Mouse (Mus musculus) kidney, adult 8-10 months (tissue): Measurements from ENCODE around the gene Gm10053.
"Not testable (repeated sequence)": the region's sequence is repeated elsewhere in the genome, so short reads cannot be mapped to it uniquely, and the experiment has no call there.

Source experiments
- DNase-seq, 2 experiments: peaks; one replicate each; pipeline ENCODE4 v3.0.0; 2022

The Gm10053 gene

DNA sequence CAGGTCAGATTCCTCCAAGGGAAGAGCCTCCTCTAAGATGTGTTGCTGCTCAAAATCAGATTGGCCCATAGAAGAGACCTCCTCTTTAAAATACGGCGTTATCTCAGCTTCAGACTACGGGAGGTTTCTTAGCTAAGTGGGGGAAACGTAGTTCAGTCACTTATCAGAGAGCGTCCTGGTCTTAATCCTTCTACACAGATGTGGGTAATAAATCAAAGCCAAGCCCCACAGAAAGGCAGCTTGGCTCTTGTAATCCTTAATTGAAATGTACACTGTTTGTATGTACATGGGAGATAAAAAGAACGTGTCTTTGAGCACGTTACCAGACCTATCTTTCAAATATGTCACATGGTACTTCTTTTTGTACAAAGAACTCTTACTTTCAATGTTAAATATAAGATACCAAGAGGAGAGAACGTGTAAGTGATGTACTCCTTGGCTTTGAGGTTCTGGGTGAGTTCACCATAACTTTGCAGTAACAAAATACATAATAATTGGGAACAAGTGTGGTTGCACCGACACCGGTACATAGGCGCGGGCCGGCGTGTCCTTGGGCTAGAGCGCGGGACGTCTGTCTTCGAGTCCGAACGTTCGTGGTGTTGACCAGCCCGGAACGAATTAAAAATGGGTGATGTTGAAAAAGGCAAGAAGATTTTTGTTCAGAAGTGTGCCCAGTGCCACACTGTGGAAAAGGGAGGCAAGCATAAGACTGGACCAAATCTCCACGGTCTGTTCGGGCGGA is at the start of gene Gm10053:
Gm10053 (plus strand) TSS at position 558 of the 742 bp plus-strand sequence.
- not testable (repeated sequence) for DNase-seq

DNA sequence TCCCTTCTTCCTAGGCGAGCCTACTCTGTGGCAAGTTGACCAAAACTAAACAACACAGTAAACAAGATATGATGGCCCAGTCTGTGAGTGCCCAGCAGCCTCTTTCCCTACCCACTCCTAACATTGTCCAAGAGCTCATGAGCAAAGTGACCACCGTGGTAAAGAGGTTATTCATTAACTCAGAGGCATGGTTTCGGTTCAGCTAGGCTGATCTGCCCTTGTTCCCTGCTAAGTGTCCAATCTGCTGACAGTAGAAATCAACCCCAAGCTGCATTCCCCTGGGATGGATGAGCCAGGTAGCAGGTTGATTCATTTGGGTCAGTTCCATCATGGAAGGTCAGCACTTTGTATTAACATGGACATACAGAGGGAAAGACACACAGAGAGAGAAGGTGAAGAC is 33.4 kb upstream of the Gm10053 start:
- peak; percentile 7 to 42 for DNase-seq

DNA sequence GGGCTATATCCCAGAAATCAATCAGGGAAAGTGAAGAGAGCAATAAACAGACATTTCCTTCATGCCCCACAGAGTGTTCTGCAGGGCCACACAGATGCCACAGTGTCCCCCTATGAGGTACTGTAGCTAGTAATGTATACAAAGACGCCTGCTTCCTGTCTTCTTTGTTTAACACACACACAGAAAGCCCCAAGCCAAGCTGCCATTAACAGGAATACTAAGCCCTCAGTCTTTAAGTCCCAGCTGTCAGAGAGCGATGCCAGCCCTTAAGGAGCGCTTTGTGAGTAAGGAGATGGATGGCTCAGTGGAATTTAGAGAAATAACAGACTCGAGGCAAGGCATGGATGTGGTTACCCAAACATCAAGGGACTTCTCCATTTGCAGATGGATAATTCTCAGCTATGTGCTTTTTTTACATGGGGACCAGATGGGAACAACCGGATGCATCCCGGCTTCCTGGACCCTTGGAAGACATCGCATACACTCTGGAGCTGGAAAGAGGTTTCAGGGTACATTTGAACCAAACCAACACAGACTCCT is 30.4 kb upstream of the Gm10053 start:
- no peak for DNase-seq

DNA sequence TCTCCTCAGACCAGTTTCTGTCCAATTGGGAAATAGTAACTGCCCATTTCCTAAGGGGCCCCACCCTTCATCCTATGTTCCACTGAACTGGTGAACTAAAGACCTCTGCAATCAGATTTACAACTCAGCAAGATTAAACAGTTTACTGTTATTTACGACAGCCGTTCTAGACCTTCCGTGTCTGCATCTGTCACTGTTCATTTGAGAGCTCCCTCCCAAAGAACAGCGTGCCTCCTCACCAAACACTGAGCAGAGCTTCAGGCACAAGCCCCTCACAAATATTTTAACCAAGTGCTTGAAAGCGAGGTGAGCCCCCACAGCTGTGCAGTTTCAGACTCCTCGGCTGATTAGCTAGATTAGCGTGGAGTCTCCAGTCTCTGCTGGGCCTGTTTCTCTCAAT is 27.1 kb upstream of the Gm10053 start:
- no peak for DNase-seq

DNA sequence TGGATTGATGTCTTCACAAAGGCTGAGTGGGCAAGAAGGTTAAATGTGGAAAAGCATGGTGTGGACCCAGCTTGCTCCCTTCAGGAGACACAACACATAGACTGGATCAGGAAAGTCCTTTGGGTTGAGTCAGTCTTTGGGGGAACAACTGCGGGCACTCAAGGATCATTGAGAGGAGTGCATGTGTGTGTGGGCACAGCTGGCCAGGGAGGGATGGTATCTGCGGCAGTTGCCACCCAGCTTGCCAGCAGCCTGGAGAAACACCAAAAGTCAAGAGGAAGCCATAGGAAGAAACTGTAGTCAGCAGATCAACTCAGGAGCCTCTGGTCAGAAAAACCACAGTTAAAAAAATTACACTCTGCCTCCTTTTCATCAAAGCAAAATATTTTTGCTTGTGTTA is 26.6 kb upstream of the Gm10053 start:
- no peak for DNase-seq

DNA sequence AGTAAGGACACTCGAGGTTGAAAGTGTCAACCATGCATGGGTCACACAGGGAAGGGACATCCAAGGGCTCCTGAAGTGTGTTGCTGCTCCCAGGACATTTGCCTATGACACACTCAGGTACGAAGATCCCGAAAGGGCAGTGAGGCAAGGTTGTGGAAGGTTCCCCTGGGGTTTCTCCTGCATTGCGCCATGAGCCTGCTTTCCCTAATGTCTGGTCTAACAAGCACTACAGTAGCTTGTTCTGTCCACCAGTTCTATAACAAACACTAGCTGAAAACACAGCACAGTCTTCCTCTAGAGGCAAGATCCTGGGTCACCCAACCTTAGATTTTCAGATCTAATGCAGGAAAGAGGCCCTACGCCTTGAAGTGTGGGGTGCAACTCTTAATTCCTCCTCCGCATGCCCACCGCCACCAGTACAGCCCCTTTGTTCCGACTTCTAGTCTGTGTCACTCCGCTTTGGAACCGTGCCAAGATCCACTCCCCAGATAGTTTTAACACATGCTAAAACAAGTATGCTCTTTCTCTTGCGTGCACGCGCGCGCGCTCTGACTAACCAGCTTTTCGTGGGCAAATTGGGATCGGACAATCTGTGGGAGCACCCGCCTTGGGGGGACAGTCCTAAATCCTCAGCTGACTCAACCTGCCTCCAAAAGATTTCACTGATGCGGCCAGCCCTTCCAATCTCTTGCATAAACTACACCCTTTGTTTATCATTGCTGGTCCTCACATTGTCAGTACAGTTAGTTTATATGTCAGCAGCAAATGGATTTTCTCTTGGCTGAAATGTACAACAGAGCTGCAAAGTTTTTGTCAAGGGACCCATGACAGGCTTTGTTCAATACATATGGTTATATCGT is 23.8 kb upstream of the Gm10053 start:
- DNase-seq: no peak

DNA sequence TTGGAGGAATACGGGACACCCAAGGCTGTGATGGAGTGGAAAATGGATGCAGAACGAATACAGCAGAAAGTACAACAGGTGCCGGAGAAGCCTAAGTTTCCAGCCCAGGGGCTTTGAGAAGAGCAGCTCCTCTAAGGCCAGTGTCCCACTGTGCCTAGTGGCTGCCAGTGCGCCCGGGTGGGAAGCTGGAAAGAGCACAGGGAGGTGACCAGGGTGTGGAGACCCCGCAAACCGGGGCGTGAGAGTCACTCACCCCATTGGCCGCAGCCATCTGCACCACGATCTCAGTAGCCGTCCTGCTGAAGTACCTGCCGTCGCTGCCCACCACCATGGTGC is 14.2 kb upstream of the Gm10053 start:
- DNase-seq: no peak

DNA sequence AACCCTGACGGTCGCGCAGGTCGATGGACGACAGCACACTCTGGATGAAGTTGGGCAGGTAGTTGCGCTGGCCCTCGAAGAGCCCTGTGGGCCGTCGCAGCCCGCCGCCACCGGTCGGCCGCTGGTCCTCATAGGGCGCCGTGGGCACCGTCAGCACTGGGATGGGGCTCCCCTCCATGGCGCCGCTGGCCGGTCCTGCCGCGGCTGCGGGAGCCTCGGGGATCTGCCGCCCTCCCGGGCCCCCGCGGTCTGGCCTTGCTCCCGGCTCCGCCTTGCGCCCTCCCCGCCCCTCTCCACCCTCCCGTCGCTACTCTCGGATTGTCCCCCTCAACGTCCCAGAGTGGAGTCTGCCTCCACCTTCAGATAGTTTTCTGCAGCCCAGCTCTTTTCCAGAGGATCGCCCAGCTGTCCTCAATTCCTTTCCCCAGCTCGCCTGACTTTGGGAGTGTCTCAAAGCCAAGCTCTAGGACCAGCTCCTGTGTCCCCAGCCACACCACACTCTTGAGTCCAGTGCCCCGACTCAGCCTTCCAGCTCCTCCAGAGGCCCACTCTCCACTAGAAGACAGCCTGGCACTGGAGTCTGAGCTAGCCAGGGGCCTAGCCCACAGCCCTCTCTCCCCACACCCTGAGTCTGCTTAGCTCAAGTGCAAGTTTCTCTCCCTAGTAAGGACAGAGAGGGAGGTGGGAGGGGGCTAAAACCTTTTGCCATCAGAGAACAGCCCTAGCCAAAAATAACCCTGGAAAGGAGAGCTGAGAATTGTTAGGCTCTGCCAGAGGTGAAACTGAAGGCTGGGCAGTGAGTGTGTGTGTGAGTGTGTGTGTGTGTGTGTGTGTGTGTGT is 13.7 kb upstream of the Gm10053 start, which contains the start of gene Pgm5:
Pgm5 (minus strand) TSS at position 244 of the 840 bp plus-strand sequence.
- no peak for DNase-seq

DNA sequence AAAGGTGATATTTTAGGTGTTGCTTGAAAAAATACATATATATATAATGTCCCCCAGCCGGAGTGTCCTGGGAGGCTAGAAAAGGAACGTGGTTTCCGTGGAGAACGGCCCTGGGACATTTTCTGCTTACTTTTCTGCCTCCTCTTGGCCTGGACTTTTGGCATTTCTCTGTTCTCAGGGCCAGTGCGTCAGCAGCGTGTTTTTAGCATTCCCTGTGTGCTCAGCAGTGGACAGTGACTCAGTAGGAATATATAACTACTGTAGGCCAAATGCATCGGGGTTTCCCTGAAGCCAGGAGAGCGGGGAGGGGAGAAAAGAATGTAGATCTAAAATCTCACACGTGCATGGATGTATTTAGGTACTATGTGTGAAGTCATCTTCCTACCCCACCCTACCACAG is 10.1 kb upstream of the Gm10053 start:
- no peak for DNase-seq

DNA sequence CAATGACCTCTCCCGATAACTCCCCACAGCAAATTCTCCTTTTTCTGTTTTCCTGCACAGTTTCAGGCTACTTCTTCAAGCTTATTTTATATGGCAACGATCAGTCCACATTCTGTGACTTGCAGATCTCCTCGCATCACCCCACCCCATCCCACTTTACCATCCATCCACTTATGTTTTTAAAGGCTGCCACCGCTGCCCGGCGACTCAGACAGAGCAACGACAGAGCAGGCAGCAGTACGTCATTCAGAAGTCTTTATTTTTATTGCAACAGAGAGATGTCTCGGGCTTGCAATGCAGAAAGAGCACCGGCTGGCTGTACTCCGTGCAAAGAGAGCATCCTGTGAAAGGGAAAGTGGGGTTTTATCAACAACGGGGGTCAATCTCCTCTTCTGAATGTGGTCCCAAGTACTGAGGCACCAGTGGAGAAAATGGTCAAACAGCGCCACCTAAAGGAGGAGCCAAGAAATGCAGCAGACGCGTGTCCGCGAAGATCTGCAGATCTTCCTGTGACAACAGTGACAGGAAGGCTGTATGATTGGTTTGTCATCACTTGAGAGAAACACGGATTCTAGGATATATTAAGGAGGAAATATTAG is 4.3 kb upstream of the Gm10053 start:
- DNase-seq: peak; percentile 14 to 56

DNA sequence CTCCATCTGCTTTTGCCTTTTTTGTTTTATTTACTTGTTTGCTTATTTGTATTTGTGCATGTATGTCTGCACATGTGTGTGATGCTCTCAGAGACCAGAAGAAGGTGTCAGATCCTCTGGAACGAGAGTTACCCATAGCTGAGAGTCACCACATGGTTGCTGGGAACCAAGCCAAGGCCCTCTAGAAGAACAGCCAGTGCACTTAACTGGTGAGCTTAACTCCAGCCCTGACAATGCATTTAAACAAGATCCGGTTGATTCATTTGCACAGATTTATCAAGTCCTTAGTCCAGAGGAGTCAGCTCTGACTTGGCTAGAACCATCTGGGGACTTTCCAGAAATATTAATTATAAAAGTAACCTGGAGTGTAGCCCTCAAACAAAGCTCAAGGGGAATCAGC is 1.6 kb upstream of the Gm10053 start:
- no peak for DNase-seq

DNA sequence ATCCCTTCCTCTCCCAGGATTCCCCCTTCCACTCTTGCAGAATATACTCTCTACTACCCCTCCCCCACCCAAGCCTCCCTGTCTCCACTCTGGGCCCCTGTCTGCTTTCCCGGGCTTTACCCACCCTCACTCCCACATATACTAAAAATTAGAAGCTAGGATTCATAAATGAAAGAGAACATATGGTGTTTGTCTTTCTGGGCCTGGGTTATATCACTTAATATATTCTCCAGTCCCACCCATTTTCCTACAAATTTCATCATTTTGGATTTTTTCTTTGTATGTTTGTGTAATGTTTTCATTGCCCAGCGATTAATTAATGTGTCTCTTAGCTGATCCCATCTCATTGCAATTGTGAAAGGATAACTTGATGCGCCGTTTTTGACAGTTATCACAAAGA is 5.8 kb downstream of the Gm10053 start:
- DNase-seq: no peak

DNA sequence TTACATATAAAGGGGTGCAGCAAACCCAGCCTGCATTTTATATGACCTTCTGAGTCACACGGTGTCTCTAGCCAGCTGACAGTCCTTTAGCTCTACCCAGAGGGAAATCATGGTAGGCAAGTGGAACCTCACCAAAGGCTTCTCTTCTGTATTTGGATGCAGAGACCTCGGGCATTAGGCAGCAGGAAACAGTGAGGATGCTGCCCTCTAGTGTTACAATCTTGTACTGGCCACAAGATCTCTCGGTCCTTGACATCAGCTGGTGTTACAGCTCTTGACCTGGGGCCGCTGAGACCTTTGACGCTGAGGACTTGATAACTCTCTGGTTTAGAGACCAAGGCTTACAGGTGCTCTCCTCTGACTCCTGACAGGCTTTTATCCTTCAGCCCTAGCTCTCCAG is 10.0 kb downstream of the Gm10053 start:
- DNase-seq: peak; percentile 28 to 60

DNA sequence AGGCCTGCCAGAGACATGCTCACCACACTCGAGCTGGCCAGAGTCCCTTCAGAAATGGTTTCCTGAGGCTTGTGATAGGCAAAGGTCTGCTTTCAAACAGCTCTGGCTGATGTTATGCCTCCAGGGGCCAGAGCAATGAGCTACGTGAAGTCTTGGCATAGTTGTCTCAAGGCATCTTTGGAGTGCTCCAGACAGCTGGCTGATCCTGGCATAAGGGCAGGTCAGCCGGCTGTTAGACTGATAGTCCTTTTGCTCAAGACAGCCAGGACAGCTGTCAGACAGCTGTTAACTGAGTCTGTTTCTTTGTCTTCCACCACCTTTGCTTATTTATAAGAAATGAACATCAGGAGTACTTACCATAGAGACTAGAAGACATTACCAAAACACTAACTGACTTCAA is 11.4 kb downstream of the Gm10053 start:
- DNase-seq: no peak

DNA sequence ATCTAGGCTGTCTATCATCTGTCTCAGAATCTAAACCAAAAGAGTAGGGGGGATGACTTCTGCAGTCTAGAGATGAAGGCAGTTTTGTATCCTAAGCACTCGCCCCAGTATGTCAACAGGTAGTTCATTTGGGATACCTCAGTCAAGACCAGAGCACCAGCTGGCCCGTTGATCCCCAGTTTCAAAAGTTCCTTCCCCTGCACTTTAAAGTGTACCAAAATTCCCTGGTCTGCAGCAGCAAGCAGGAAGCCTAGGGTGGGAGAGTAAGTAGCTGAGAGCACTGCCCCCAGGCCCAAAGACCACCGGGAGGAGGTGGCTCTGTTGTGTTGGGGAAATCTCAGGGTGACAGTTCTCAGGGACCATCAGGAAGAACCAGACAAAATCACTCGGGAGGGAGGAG is 21.1 kb downstream of the Gm10053 start:
- no peak for DNase-seq

DNA sequence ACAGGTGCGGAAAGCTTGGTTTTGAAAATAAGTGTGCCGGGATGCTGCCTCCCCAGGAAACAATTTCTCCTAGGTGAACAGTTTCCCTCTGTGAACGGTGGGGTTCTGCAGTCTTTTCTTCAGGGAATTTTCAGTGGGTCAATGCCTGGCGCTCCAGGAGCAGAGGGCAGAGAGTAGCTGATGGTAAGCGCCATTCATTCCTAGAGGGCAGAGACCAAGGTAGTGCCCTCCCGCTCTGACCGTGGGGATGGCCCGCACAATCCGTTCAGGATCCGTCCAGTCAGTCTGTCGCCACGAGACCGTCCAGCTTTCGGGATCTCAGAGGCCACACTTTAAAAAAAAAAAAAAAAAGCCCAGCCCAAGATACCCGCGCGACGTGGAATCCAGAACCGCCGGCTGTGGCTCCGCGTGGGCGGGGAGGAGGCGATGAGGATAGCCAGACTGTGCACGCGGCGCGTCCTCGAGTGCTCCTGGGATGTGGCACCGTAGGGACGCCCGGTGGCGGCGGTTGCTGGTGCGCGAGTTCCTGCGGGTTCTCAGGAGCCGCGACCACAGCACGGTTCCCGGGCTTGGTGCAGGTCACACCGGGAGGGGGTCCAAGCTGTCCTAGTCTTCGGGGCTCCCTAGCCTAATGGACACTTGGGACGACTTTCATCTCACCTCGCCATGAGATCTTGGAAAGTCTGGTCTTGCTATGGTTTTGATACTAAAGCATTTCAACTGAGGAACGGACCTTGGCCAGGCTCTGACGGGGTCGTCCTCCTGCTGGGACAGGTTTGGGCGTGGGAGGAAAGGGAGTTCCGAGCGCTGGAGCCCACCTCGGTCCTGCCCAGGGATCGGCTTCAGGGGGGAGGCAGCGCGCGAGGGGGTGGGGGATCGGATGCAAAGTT is 21.8 kb downstream of the Gm10053 start:
- DNase-seq: no peak

DNA sequence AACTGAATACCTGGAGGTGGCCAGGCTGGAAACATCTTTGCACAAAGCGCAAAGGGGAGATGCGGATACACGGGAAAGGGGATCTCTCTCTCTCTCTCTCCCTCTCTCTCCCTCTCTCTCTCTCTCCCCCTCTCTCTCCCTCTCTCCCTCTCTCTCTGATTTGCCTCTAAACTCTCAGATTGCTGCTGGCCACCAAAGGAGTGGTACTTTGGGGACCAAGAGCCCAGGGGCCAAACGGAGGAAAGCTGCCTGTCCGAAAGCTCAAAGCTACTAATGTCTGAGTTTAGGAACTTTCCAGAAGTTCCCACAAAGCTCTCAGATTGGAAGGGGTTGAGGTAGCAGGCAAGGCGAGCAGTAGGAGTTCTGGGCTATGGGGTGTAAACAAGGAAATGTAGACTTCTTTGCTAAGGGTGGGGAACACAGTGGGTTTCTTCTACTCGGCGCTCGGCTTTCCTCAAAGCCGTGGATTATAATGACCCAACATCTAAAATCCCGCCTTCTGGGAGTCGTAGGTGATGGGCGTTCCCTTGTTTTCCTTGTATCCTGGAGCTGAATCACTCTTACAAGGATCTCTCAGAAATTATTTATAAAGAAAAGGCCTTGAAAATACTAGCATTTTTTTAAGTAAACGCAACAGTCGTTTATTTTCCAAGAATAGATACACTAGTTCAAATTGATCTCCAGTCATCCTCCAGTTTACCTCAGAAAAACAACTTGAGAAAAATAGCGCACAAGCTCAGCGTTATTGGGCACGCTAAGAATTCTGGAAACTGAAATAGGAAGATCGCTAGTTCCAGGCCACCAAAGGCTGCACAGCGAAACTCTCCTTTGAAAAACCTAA is 22.6 kb downstream of the Gm10053 start:
- no peak for DNase-seq

DNA sequence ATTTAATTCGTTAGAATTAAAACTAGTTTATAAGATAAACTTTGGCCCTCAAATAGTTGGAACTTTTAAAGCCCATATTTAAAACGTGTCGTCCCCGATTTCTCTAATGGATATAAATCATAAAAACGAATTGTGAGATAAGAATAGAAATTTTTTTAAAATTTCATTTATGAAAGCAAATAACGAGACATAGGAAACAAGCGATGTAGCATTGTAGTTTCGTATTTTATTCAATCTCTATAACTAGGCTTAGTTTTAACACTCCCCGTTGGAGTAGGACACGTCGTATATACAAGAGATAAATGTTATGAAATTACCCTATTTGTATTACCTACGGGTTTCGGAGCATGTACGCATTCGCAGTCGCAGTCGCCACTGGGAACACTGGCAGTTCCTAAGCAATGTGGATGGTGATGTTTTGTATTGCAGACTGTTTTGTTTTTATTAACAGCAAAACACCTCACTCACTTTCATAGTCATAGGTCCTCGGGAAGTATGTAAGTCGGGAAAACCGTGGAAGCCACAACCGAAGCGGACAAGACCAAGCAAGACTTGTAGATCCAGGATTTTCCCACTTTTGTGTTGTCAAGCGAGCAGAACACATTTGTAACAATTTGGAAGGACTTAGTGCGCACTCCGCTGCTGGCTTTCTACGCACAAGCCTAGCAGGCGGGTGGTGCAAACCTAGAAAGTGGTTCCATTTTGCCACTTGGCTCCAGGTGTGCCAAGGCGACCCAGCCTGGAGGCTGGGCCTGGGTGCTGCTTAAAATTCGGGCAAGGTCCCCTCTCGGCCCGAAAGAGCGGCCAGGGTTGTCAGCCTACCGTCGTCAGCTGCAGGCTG is 23.5 kb downstream of the Gm10053 start:
- DNase-seq: peak in 1 of 2 experiments; percentile 10
